Mouse (Mus musculus) CH12.LX (cell line): ENCODE data around the gene Dazap1. TPM values are rescaled to one million over a fixed set of nuclear protein-coding genes. Genes with fewer than 3 reads are reported as not detected.

Experiments
- DNase-seq: peaks from one replicate; pipeline ENCODE4 v3.0.0-alpha.2; 2013; ENCODE audit errors: extremely low read depth
- H3K27ac ChIP-seq: 2 replicates; pipeline ENCODE4 v1.5.1; 2012; ENCODE audit warnings: low read depth, mild to moderate bottlenecking, control low read depth, moderate library complexity; ENCODE audit not compliant: insufficient read depth
- H3K27me3 ChIP-seq: replicated peaks from 2 replicates; pipeline ENCODE3; 2012; ENCODE audit warnings: inconsistent platforms
- H3K36me3 ChIP-seq, 2 experiments: replicated peaks in 1 of 2; 2 replicates each; pipeline versions ENCODE3 to v1.6.1; 2012; ENCODE audit warnings: inconsistent platforms in 1 of 2, low read length in 1 of 2, mild to moderate bottlenecking in 1 of 2, mixed read lengths in 1 of 2, moderate library complexity in 1 of 2; ENCODE audit not compliant: control insufficient read depth in 1 of 2, insufficient read depth in 1 of 2
- H3K4me1 ChIP-seq, 2 experiments: 2 replicates each; pipeline ENCODE4 v1.6.1; 2012; ENCODE audit warnings: inconsistent platforms in 1 of 2, moderate library complexity in 1 of 2; ENCODE audit not compliant: insufficient read depth in 2 of 2, control insufficient read depth in 1 of 2
- H3K4me2 ChIP-seq: 2 replicates; pipeline ENCODE4 v1.6.1; 2012; ENCODE audit warnings: low read depth, mild to moderate bottlenecking, control low read depth; ENCODE audit not compliant: poor library complexity, insufficient read depth, severe bottlenecking
- H3K4me3 ChIP-seq, 3 experiments: fragments of 150-350 bp in 1 of 3; sonication (generic) in 1 of 3; replicated peaks in 1 of 3; 2 replicates each; pipeline versions ENCODE3 to v1.5.1; 2011 to 2012; ENCODE audit warnings: low read depth in 2 of 3, low read length in 2 of 3, mild to moderate bottlenecking in 2 of 3, moderate library complexity in 2 of 3, control low read depth in 1 of 3, improper control_type of control experiment in 1 of 3, inconsistent platforms in 1 of 3, mixed read lengths in 1 of 3; ENCODE audit not compliant: poor library complexity in 1 of 3
- H3K79me2 ChIP-seq: replicated peaks from 2 replicates; pipeline ENCODE4 v1.6.1; 2012; ENCODE audit warnings: mild to moderate bottlenecking, moderate library complexity; ENCODE audit not compliant: control insufficient read depth, poor library complexity, insufficient read depth, severe bottlenecking; ENCODE audit errors: extremely low read depth
- H3K9ac ChIP-seq: 2 replicates; pipeline ENCODE4 v1.6.1; 2012; ENCODE audit warnings: low read depth, mild to moderate bottlenecking, control low read depth, moderate library complexity; ENCODE audit not compliant: insufficient read depth
- H3K9me3 ChIP-seq: replicated peaks from 2 replicates; pipeline ENCODE3; 2012; ENCODE audit warnings: low read length, inconsistent platforms, mixed read lengths
- BHLHE40 ChIP-seq: IDR thresholded peaks from 2 replicates; pipeline ENCODE4 v1.6.1; 2011; ENCODE audit warnings: mild to moderate bottlenecking, low read depth, low read length, improper control_type of control experiment
- CHD1 ChIP-seq: IDR thresholded peaks from 2 replicates; pipeline ENCODE4 v1.6.1; 2012; ENCODE audit warnings: low read depth, low read length, improper control_type of control experiment, inconsistent platforms
- CTCF ChIP-seq, 2 experiments: IDR thresholded peaks in 1 of 2; conservative IDR thresholded peaks in 1 of 2; 2 replicates each; pipeline ENCODE4 v1.5.1; 2011 to 2012; ENCODE audit warnings: low read depth in 2 of 2, low read length in 2 of 2, improper control_type of control experiment in 1 of 2, inconsistent platforms in 1 of 2, mild to moderate bottlenecking in 1 of 2, moderate library complexity in 1 of 2
- E2F4 ChIP-seq: IDR thresholded peaks from 2 replicates; pipeline ENCODE4 v1.6.1; 2011; ENCODE audit warnings: low read depth, low read length, improper control_type of control experiment; ENCODE audit not compliant: insufficient replicate concordance
- ELF1 ChIP-seq: IDR thresholded peaks from 2 replicates; pipeline ENCODE4 v1.6.1; 2014; ENCODE audit warnings: low read depth, mild to moderate bottlenecking, inconsistent platforms, low read length, improper control_type of control experiment
- EP300 ChIP-seq: IDR thresholded peaks from 2 replicates; pipeline ENCODE4 v1.6.1; 2011; ENCODE audit warnings: low read length, improper control_type of control experiment
- ETS1 ChIP-seq: conservative IDR thresholded peaks from 2 replicates; pipeline ENCODE4 v1.6.1; 2012; ENCODE audit warnings: low read depth, mild to moderate bottlenecking, inconsistent platforms, low read length, improper control_type of control experiment, moderate library complexity
- GABPA ChIP-seq: IDR thresholded peaks from 2 replicates; pipeline ENCODE4 v1.6.1; 2012; ENCODE audit warnings: low read depth, low read length, improper control_type of control experiment, inconsistent platforms; ENCODE audit not compliant: insufficient replicate concordance
- HCFC1 ChIP-seq: IDR thresholded peaks from 2 replicates; pipeline ENCODE4 v1.6.1; 2012; ENCODE audit warnings: low read depth, mild to moderate bottlenecking, inconsistent platforms, low read length, improper control_type of control experiment
- IRF4 ChIP-seq: IDR thresholded peaks from 2 replicates; pipeline ENCODE4 v1.6.1; 2014; ENCODE audit warnings: low read depth, mild to moderate bottlenecking, inconsistent platforms, low read length, improper control_type of control experiment
- JUN ChIP-seq: IDR thresholded peaks from 2 replicates; pipeline ENCODE4 v1.6.1; 2011; ENCODE audit warnings: low read depth, mild to moderate bottlenecking, low read length, improper control_type of control experiment, moderate library complexity; ENCODE audit not compliant: insufficient read depth
- MAZ ChIP-seq: IDR thresholded peaks from 2 replicates; pipeline ENCODE4 v1.6.1; 2012; ENCODE audit warnings: low read depth, mild to moderate bottlenecking, inconsistent platforms, low read length, improper control_type of control experiment, moderate library complexity
- MEF2A ChIP-seq: IDR thresholded peaks from 2 replicates; pipeline ENCODE4 v1.6.1; 2014; ENCODE audit warnings: low read depth, mild to moderate bottlenecking, inconsistent platforms, low read length, improper control_type of control experiment, borderline replicate concordance
- MXI1 ChIP-seq: IDR thresholded peaks from 2 replicates; pipeline ENCODE4 v1.6.1; 2011; ENCODE audit warnings: mild to moderate bottlenecking, low read depth, low read length, improper control_type of control experiment
- MYC ChIP-seq: IDR thresholded peaks from 2 replicates; pipeline ENCODE4 v1.6.1; 2011; ENCODE audit warnings: low read depth, mild to moderate bottlenecking, improper control_type of control experiment, low read length
- NELFE ChIP-seq: IDR thresholded peaks from 2 replicates; pipeline ENCODE4 v1.6.1; 2011; ENCODE audit warnings: low read depth, low read length, improper control_type of control experiment
- PAX5 ChIP-seq: IDR thresholded peaks from 2 replicates; pipeline ENCODE4 v1.6.1; 2012; ENCODE audit warnings: low read length, inconsistent platforms, mixed read lengths
- POLR2AphosphoS2 ChIP-seq: IDR thresholded peaks from 2 replicates; pipeline ENCODE4 v1.6.1; 2011; ENCODE audit warnings: low read depth, low read length, improper control_type of control experiment
- SIN3A ChIP-seq: IDR thresholded peaks from 2 replicates; pipeline ENCODE4 v1.6.1; 2012; ENCODE audit warnings: low read length, improper control_type of control experiment, inconsistent platforms
- TBP ChIP-seq: conservative IDR thresholded peaks from 2 replicates; pipeline ENCODE4 v1.6.1; 2011; ENCODE audit warnings: low read depth, low read length, improper control_type of control experiment
- TCF12 ChIP-seq: IDR thresholded peaks from 2 replicates; pipeline ENCODE4 v1.6.1; 2014; ENCODE audit warnings: low read depth, mild to moderate bottlenecking, inconsistent platforms, low read length, improper control_type of control experiment
- UBTF ChIP-seq: IDR thresholded peaks from 2 replicates; pipeline ENCODE4 v1.6.1; 2012; ENCODE audit warnings: low read depth, mild to moderate bottlenecking, inconsistent platforms, low read length, improper control_type of control experiment, moderate library complexity
- ZKSCAN1 ChIP-seq: IDR thresholded peaks from 2 replicates; pipeline ENCODE4 v1.6.1; 2012; ENCODE audit warnings: low read depth, inconsistent platforms, low read length, improper control_type of control experiment, borderline replicate concordance
- ZMIZ1 ChIP-seq: IDR thresholded peaks from 2 replicates; pipeline ENCODE4 v1.6.1; 2012; ENCODE audit warnings: low read depth, mild to moderate bottlenecking, inconsistent platforms, low read length, improper control_type of control experiment
- ZNF384 ChIP-seq: IDR thresholded peaks from 2 replicates; pipeline ENCODE4 v1.6.1; 2012; ENCODE audit warnings: low read depth, low read length, improper control_type of control experiment, inconsistent platforms
- dilution Hi-C: fragments of 300-500 bp; cut with MboI; formaldehyde crosslinking; loops from 2 replicates; pipeline ENCODE4 v1.14.3; 2020; ENCODE audit warnings: low sequenced_read_pairs; ENCODE audit not compliant: extremely low pct_unique_long_range_greater_than_20kb, extremely low pct_ligation_motif_present
- in situ Hi-C: fragments of 300-500 bp; cut with MboI; formaldehyde crosslinking; loops from 3 replicates; pipeline ENCODE4 v1.14.3; 2019; ENCODE audit warnings: low sequenced_read_pairs, low pct_ligation_motif_present, low pct_unique_long_range_greater_than_20kb, mixed read lengths
- polyA plus RNA-seq: library from polyadenylated mRNA; unstranded; fragments of >175 nt; gene quantifications from 2 replicates; pipeline ENCODE4 v1.2.1, GENCODE M21; 2012; ENCODE audit warnings: low read depth; ENCODE audit not compliant: insufficient read length
- total RNA-seq, 2 experiments: library from RNA; depleted of rRNA; stranded (reverse); fragments of 300-350 nt in 1 of 2; fragments of >200 nt in 1 of 2; gene quantifications; 2 replicates each; pipeline ENCODE4 v1.2.3; 2012 to 2014

The Dazap1 gene
- total and polyA plus RNA-seq, 3 experiments, result 162 to 236 (median 187) TPM

GRCm38 (mm10) chr10:80293325-80293724 is 32.0 kb downstream of the Dazap1 start:
- peaks cover 17% of the 10 kb centered on the region for H3K79me2 ChIP-seq
- peak overlapping the region; percentile 94 for H3K9ac ChIP-seq
- peaks cover 3% of the 10 kb centered on the region for H3K9me3 ChIP-seq
- H3K4me2 ChIP-seq, result peak overlapping the region; percentile 72
- peak overlapping the region; percentile 77 to 99 (median 84) for H3K4me3 ChIP-seq
- TF ChIP-seq MAZ, result no peak
- 0 out of 2 replicates have a peak, but pooled peaks have one; percentile 28 for TF ChIP-seq CHD1
- no peak for TF ChIP-seq EP300
- TF ChIP-seq ZMIZ1, result no peak
- no peak for TF ChIP-seq TCF12
- TF ChIP-seq BHLHE40, result no peak
- peak in 1 of 2 experiments; percentile 23; a peak in 1 of 4 replicates for TF ChIP-seq CTCF (conservative IDR thresholded peaks at IDR 0.05 in 1 of 2, IDR thresholded peaks at IDR 0.05 in 1 of 2; ENCODE audit: low read depth in 2 of 2, low read length in 2 of 2)
- TF ChIP-seq POLR2AphosphoS2, result no peak
- peak; percentile 13; the same call in 1 of the 2 replicates for TF ChIP-seq MXI1
- no peak for TF ChIP-seq ETS1
- no peak for TF ChIP-seq ZKSCAN1
- TF ChIP-seq MYC, result no peak
- TF ChIP-seq NELFE, result no peak
- no peak for TF ChIP-seq ELF1
- no peak for TF ChIP-seq MEF2A
- TF ChIP-seq JUN, result no peak
- no peak for TF ChIP-seq SIN3A
- TF ChIP-seq TBP, result no peak
- peaks cover 8 to 36% of the 10 kb centered on the region in 2 experiments; a peak in 3 of 4 replicates for H3K4me1 ChIP-seq
- dilution Hi-C loops, result no loop called here
- H3K36me3 ChIP-seq, result peaks cover 25 to 39% of the 10 kb centered on the region in 2 experiments
- peaks cover 2% of the 10 kb centered on the region for H3K27me3 ChIP-seq
- peak overlapping the region; percentile 36; the same call in 1 of the 2 replicates for H3K27ac ChIP-seq
- in situ Hi-C loops, result no loop called here
- peak; percentile 31 for DNase-seq

- H3K9ac ChIP-seq, result peak overlapping the region; percentile 94; the same call in 1 of the 2 replicates
- DNase-seq, result no peak
- peaks cover 17% of the 10 kb centered on the region for H3K79me2 ChIP-seq
- H3K27ac ChIP-seq, result no peak overlapping the region
- H3K4me3 ChIP-seq, result peak overlapping the region in 2 of 3 experiments; percentile 77 to 99
- in situ Hi-C loops, result no loop called here
- H3K9me3 ChIP-seq, result peaks cover 1% of the 10 kb centered on the region
- H3K4me2 ChIP-seq, result peak overlapping the region; percentile 72; the same call in 1 of the 2 replicates
- H3K27me3 ChIP-seq, result peaks cover 7% of the 10 kb centered on the region
- H3K4me1 ChIP-seq, result peaks cover 8 to 33% of the 10 kb centered on the region in 2 experiments; a peak in 3 of 4 replicates
- dilution Hi-C loops, result no loop called here
- TF ChIP-seq HCFC1 (no peak), E2F4 (no peak), TCF12 (no peak), PAX5 (no peak), UBTF (no peak), POLR2AphosphoS2 (no peak), SIN3A (no peak), GABPA (no peak), IRF4 (no peak), MEF2A (no peak), MAZ (no peak), ZNF384 (no peak), ETS1 (no peak)
- H3K36me3 ChIP-seq, result peaks cover 18 to 30% of the 10 kb centered on the region in 2 experiments
These were observed 33.0 kb downstream of the Dazap1 start for GRCm38 (mm10) chr10:80294311-80294710.
